Mouse (Mus musculus) liver, embryonic 16.5 days (tissue): ENCODE data around the gene Hes3. TPM values are rescaled to one million over a fixed set of nuclear protein-coding genes. Genes with fewer than 3 reads are reported as not detected.
A peak's percentile ranks its signal among the peaks of the same experiment; 100 is the strongest.

Source experiments
- ATAC-seq: fragments of 200-750 bp; cut with Nextera tagmentation; 2 replicates; pipeline ENCODE4 v1.8.0; 2017; ENCODE audit warnings: low read depth, mild to moderate bottlenecking, moderate number of reproducible peaks, moderate library complexity
- H3K27ac ChIP-seq: fragments of 300-500 bp; sonication (generic); 2 replicates; pipeline ENCODE4 v1.5.1; 2014; ENCODE audit warnings: mild to moderate bottlenecking, low read length
- H3K27me3 ChIP-seq: fragments of 300-500 bp; sonication (generic); 2 replicates; pipeline ENCODE4 v1.6.1; 2014; ENCODE audit warnings: low read depth, low read length, mixed read lengths; ENCODE audit not compliant: control insufficient read depth, insufficient read depth
- H3K36me3 ChIP-seq: fragments of 300-500 bp; sonication (generic); 2 replicates; pipeline ENCODE4 v1.6.1; 2014; ENCODE audit warnings: mild to moderate bottlenecking; ENCODE audit not compliant: control insufficient read depth, insufficient read depth
- H3K4me1 ChIP-seq: fragments of 300-500 bp; sonication (generic); 2 replicates; pipeline ENCODE4 v1.6.1; 2014; ENCODE audit warnings: low read depth, low read length, mixed read lengths; ENCODE audit not compliant: control insufficient read depth
- H3K4me2 ChIP-seq: fragments of 300-500 bp; sonication (generic); 2 replicates; pipeline ENCODE4 v1.6.1; 2014; ENCODE audit warnings: low read depth, low read length, mixed read lengths
- H3K4me3 ChIP-seq: fragments of 300-500 bp; sonication (generic); 2 replicates; pipeline ENCODE4 v1.5.1; 2014; ENCODE audit warnings: low read depth, mild to moderate bottlenecking, low read length
- H3K9ac ChIP-seq: fragments of 300-500 bp; sonication (generic); 2 replicates; pipeline ENCODE4 v1.6.1; 2014; ENCODE audit warnings: low read depth, low read length
- H3K9me3 ChIP-seq: fragments of 300-500 bp; sonication (generic); replicated peaks from 2 replicates; pipeline ENCODE4 v1.6.1; 2016; ENCODE audit warnings: low read length; ENCODE audit not compliant: control insufficient read depth
- WGBS: fragments of 180-500 bp; shearing (Covaris S2); extraction: QIAGEN DNeasy Blood & Tissue Kit; methylation state at CpG from one replicate; pipeline ENCODE4 v1.1.7; 2014; ENCODE audit not compliant: insufficient replicate concordance; 5-methylcytosine and 5-hydroxymethylcytosine counted together
- polyA plus RNA-seq: library from polyadenylated mRNA; unstranded; fragments of >200 nt; fragmentation: Nextera tagmentation; extraction: Ambion mirVana; gene quantifications from 2 replicates; pipeline ENCODE4 v1.2.1, GENCODE M21; 2015

Hes3 gene
- polyA plus RNA-seq, 1 experiment from 2014 or later: not detected

- 18% methylated on average over 19 of the region's 19 CpGs for WGBS
- ATAC-seq: no peak
- H3K4me2 ChIP-seq: no peak overlapping the region
- H3K4me3 ChIP-seq: no peak overlapping the region
- no peaks in the 10 kb centered on the region for H3K36me3 ChIP-seq
- peaks cover 11% of the 10 kb centered on the region for H3K4me1 ChIP-seq
- no peak overlapping the region for H3K9ac ChIP-seq
- H3K27ac ChIP-seq: no peak overlapping the region
- peaks cover 91% of the 10 kb centered on the region for H3K27me3 ChIP-seq
- H3K9me3 ChIP-seq: no peaks in the 10 kb centered on the region
Observed at GRCm38 (mm10) chr4:152287317-152288120, 3.9 kb downstream of the Hes3 start.

- H3K9ac ChIP-seq: no peak overlapping the region
- H3K36me3 ChIP-seq: no peaks in the 10 kb centered on the region
- WGBS: 7% methylated on average over 26 of the region's 26 CpGs
- H3K4me2 ChIP-seq: no peak overlapping the region
- no peak overlapping the region for H3K27ac ChIP-seq
- H3K4me1 ChIP-seq: peaks cover 11% of the 10 kb centered on the region
- no peak for ATAC-seq
- H3K4me3 ChIP-seq: no peak overlapping the region
- H3K27me3 ChIP-seq: peaks cover 91% of the 10 kb centered on the region
- no peaks in the 10 kb centered on the region for H3K9me3 ChIP-seq
Observed at GRCm38 (mm10) chr4:152286887-152287286, 4.6 kb downstream of the Hes3 start.

- no peak overlapping the region for H3K27ac ChIP-seq
- peaks cover 91% of the 10 kb centered on the region for H3K27me3 ChIP-seq
- H3K9me3 ChIP-seq: no peaks in the 10 kb centered on the region
- no peak overlapping the region for H3K4me2 ChIP-seq
- WGBS: 4% methylated on average over 32 of the region's 32 CpGs
- H3K9ac ChIP-seq: no peak overlapping the region
- H3K36me3 ChIP-seq: no peaks in the 10 kb centered on the region
- H3K4me1 ChIP-seq: peaks cover 11% of the 10 kb centered on the region
- ATAC-seq: no peak
- H3K4me3 ChIP-seq: no peak overlapping the region
Observed at GRCm38 (mm10) chr4:152286183-152286582, 5.3 kb downstream of the Hes3 start.

- H3K4me3 ChIP-seq: no peak overlapping the region
- 3% methylated on average over 10 of the region's 10 CpGs for WGBS
- H3K36me3 ChIP-seq: no peaks in the 10 kb centered on the region
- H3K4me1 ChIP-seq: peaks cover 11% of the 10 kb centered on the region
- H3K4me2 ChIP-seq: no peak overlapping the region
- no peak overlapping the region for H3K9ac ChIP-seq
- no peak for ATAC-seq
- no peak overlapping the region for H3K27ac ChIP-seq
- no peaks in the 10 kb centered on the region for H3K9me3 ChIP-seq
- H3K27me3 ChIP-seq: peaks cover 90% of the 10 kb centered on the region
Observed at GRCm38 (mm10) chr4:152285505-152285904, 6.0 kb downstream of the Hes3 start.

- H3K4me1 ChIP-seq: peaks cover 11% of the 10 kb centered on the region
- peak; percentile 76 for ATAC-seq
- no peak overlapping the region for H3K27ac ChIP-seq
- H3K36me3 ChIP-seq: no peaks in the 10 kb centered on the region
- H3K27me3 ChIP-seq: peaks cover 76% of the 10 kb centered on the region
- H3K4me3 ChIP-seq: peak overlapping the region; percentile 22; the same call in 1 of the 2 replicates
- peak overlapping the region; percentile 38 for H3K4me2 ChIP-seq
- H3K9ac ChIP-seq: no peak overlapping the region
- no peaks in the 10 kb centered on the region for H3K9me3 ChIP-seq
- 4% methylated on average over 65 of the region's 70 CpGs for WGBS
Observed at GRCm38 (mm10) chr4:152283186-152283950, 8.1 kb downstream of the Hes3 start.

- no peak overlapping the region for H3K27ac ChIP-seq
- H3K9ac ChIP-seq: no peak overlapping the region
- H3K4me3 ChIP-seq: peak overlapping the region; percentile 22; the same call in 1 of the 2 replicates
- no peak for ATAC-seq
- H3K4me1 ChIP-seq: peaks cover 11% of the 10 kb centered on the region
- no peaks in the 10 kb centered on the region for H3K36me3 ChIP-seq
- peaks cover 70% of the 10 kb centered on the region for H3K27me3 ChIP-seq
- no peaks in the 10 kb centered on the region for H3K9me3 ChIP-seq
- H3K4me2 ChIP-seq: peak overlapping the region; percentile 38
- 20% methylated on average over 34 of the region's 34 CpGs for WGBS
Observed at GRCm38 (mm10) chr4:152282721-152283120, 8.7 kb downstream of the Hes3 start.

GRCm38 (mm10) chr4:152281601-152282000, 9.9 kb downstream of the Hes3 start:
- no peak overlapping the region for H3K4me2 ChIP-seq
- H3K27ac ChIP-seq: no peak overlapping the region
- ATAC-seq: no peak
- H3K27me3 ChIP-seq: peaks cover 61% of the 10 kb centered on the region
- H3K4me1 ChIP-seq: peaks cover 11% of the 10 kb centered on the region
- no peaks in the 10 kb centered on the region for H3K9me3 ChIP-seq
- WGBS: 39% methylated on average over 15 of the region's 15 CpGs
- H3K4me3 ChIP-seq: no peak overlapping the region
- H3K9ac ChIP-seq: no peak overlapping the region
- H3K36me3 ChIP-seq: no peaks in the 10 kb centered on the region

- H3K4me1 ChIP-seq: peaks cover 5% of the 10 kb centered on the region
- no peak for ATAC-seq
- peaks cover 58% of the 10 kb centered on the region for H3K27me3 ChIP-seq
- H3K9me3 ChIP-seq: no peaks in the 10 kb centered on the region
- no peak overlapping the region for H3K4me2 ChIP-seq
- no peak overlapping the region for H3K9ac ChIP-seq
- no peaks in the 10 kb centered on the region for H3K36me3 ChIP-seq
- H3K27ac ChIP-seq: no peak overlapping the region
- H3K4me3 ChIP-seq: no peak overlapping the region
- WGBS: 74% methylated on average over 23 of the region's 23 CpGs
Observed at GRCm38 (mm10) chr4:152278986-152279385, 12.5 kb downstream of the Hes3 start.

- H3K4me2 ChIP-seq: no peak overlapping the region
- H3K36me3 ChIP-seq: no peaks in the 10 kb centered on the region
- H3K4me3 ChIP-seq: no peak overlapping the region
- peaks cover 58% of the 10 kb centered on the region for H3K27me3 ChIP-seq
- no peak overlapping the region for H3K9ac ChIP-seq
- H3K4me1 ChIP-seq: peaks cover 3% of the 10 kb centered on the region
- H3K9me3 ChIP-seq: no peaks in the 10 kb centered on the region
- no peak for ATAC-seq
- H3K27ac ChIP-seq: no peak overlapping the region
- 52% methylated on average over 2 of the region's 2 CpGs for WGBS
Observed at GRCm38 (mm10) chr4:152277916-152278315, 13.5 kb downstream of the Hes3 start.
